Mouse (Mus musculus) forebrain, embryonic 10.5 days (tissue): ENCODE measurements around the gene Slc35d1. TPM values are rescaled to one million over a fixed set of nuclear protein-coding genes. Genes with fewer than 3 reads are reported as not detected.
"Not testable (repeated sequence)": the region's sequence is repeated elsewhere in the genome, so short reads cannot be mapped to it uniquely, and the experiment has no call there.

Experiments
- DNase-seq: peaks from one replicate; pipeline ENCODE4 v3.0.0-alpha.2; 2017; ENCODE audit warnings: low spot score; ENCODE audit errors: extremely low spot score
- H3K27ac ChIP-seq: fragments of 300-500 bp; sonication (generic); 2 replicates; pipeline ENCODE4 v1.5.1; 2016; ENCODE audit warnings: mild to moderate bottlenecking
- H3K27me3 ChIP-seq: fragments of 300-500 bp; sonication (generic); 2 replicates; pipeline ENCODE4 v1.6.1; 2016; ENCODE audit warnings: mild to moderate bottlenecking; ENCODE audit not compliant: poor library complexity, severe bottlenecking
- H3K36me3 ChIP-seq: fragments of 300-500 bp; sonication (generic); replicated peaks from 2 replicates; pipeline ENCODE4 v1.6.1; 2016; ENCODE audit warnings: mild to moderate bottlenecking, moderate library complexity
- H3K4me1 ChIP-seq: fragments of 300-500 bp; sonication (generic); 2 replicates; pipeline ENCODE4 v1.6.1; 2016
- H3K4me3 ChIP-seq: fragments of 300-500 bp; sonication (generic); 2 replicates; pipeline ENCODE4 v1.5.1; 2016; ENCODE audit warnings: mild to moderate bottlenecking, moderate library complexity
- H3K9me3 ChIP-seq: fragments of 300-500 bp; sonication (generic); 2 replicates; pipeline ENCODE4 v1.6.1; 2016; ENCODE audit warnings: mild to moderate bottlenecking, moderate library complexity
- WGBS: fragments of 180-500 bp; shearing (Covaris S2); methylation state at CpG from one replicate; pipeline ENCODE4 v1.1.7; 2016; 5-methylcytosine and 5-hydroxymethylcytosine counted together
- polyA plus RNA-seq: library from polyadenylated mRNA; unstranded; fragments of >200 nt; fragmentation: Nextera tagmentation; extraction: Ambion mirVana; gene quantifications from 2 replicates; pipeline ENCODE4 v1.2.1, GENCODE M21; 2016

Gene Slc35d1
- polyA plus RNA-seq, 1 experiment from 2014 or later: 10.3 TPM

DNA sequence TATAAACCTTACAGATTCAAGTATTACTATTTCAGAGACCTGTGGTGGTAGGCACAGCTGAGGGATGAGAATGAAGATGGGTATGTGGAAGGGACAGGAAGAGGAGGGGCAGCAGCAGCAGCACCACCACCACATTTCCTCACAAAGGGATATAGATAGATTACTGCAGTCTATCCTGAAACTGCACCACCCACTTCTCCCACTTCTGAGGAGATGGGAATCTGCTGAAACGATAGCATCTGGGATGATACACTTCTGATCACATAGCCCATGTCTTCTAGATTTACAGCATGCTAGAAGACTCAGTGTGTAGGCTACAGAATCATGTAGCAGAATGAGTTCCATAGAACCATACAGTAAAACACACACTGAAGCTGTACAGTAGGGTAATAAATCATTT, 37.3 kb downstream of the Slc35d1 start:
- DNase-seq: no peak
- Histone ChIP-seq H3K9me3 (no peaks in the 10 kb centered on the region), H3K27ac (no peak overlapping the region), H3K4me1 (peaks cover 14% of the 10 kb centered on the region), H3K36me3 (peaks cover 82% of the 10 kb centered on the region), H3K27me3 (no peaks in the 10 kb centered on the region), H3K4me3 (no peak overlapping the region)
- 97% methylated on average over 1 of the region's 1 CpGs for WGBS

- peaks cover 88% of the 10 kb centered on the region for H3K36me3 ChIP-seq
Measured at GRCm38 (mm10) chr4:103174001-103174400, 41.0 kb downstream of the Slc35d1 start.

GRCm38 (mm10) chr4:103173507-103173906, 41.5 kb downstream of the Slc35d1 start:
- 87% methylated on average over 6 of the region's 6 CpGs for WGBS
- no peaks in the 10 kb centered on the region for H3K27me3 ChIP-seq
- no peak overlapping the region for H3K4me3 ChIP-seq
- no peaks in the 10 kb centered on the region for H3K4me1 ChIP-seq
- no peaks in the 10 kb centered on the region for H3K9me3 ChIP-seq
- no peak overlapping the region for H3K27ac ChIP-seq
- peaks cover 88% of the 10 kb centered on the region for H3K36me3 ChIP-seq
- no peak for DNase-seq

More at GRCm38 (mm10) chr4:103174001-103174400, 41.0 kb downstream of the Slc35d1 start:
- Histone ChIP-seq H3K27me3 (no peaks in the 10 kb centered on the region), H3K4me1 (no peaks in the 10 kb centered on the region), H3K9me3 (no peaks in the 10 kb centered on the region), H3K4me3 (no peak overlapping the region), H3K27ac (no peak overlapping the region)
- DNase-seq: no peak
- WGBS: 86% methylated on average over 7 of the region's 7 CpGs

- Histone ChIP-seq H3K4me1 (no peaks in the 10 kb centered on the region), H3K27ac (no peak overlapping the region), H3K9me3 (no peaks in the 10 kb centered on the region), H3K36me3 (peaks cover 69% of the 10 kb centered on the region), H3K4me3 (no peak overlapping the region), H3K27me3 (no peaks in the 10 kb centered on the region)
- WGBS: 89% methylated on average over 3 of the region's 3 CpGs
- DNase-seq: no peak
Measured at GRCm38 (mm10) chr4:103171256-103171655, 43.7 kb downstream of the Slc35d1 start.

GRCm38 (mm10) chr4:103166198-103166597, 48.8 kb downstream of the Slc35d1 start:
- H3K4me3 ChIP-seq, DNase-seq, H3K9me3 ChIP-seq, H3K27ac ChIP-seq, H3K4me1 ChIP-seq, H3K27me3 ChIP-seq: not testable (repeated sequence)
- WGBS: 95% methylated on average over 1 of the region's 1 CpGs
- peaks cover 69% of the 10 kb centered on the region for H3K36me3 ChIP-seq

DNA sequence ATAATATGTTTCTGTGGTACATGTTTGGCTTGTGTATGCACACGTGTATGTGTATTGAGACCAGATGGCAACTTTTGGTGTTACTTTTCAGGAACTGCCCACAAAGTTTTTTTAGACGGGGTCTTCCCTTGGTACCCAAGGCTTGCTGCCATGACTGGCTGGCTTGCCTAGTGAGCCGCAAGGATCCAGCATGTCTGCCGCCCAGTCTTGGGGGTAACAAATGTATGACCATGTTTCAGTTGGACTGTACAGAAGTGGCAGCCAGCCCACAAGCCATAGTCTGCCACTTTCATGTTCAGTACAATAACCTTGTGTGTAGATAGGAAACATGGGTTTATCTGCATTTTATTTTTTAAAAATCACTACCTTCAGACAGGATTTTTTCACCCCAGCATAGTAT, 56.2 kb downstream of the Slc35d1 start:
- WGBS: 94% methylated on average over 4 of the region's 4 CpGs
- Histone ChIP-seq H3K36me3 (peaks cover 99% of the 10 kb centered on the region), H3K4me1 (no peaks in the 10 kb centered on the region), H3K4me3 (no peak overlapping the region), H3K27me3 (no peaks in the 10 kb centered on the region), H3K27ac (no peak overlapping the region), H3K9me3 (no peaks in the 10 kb centered on the region)
- DNase-seq: no peak

DNA sequence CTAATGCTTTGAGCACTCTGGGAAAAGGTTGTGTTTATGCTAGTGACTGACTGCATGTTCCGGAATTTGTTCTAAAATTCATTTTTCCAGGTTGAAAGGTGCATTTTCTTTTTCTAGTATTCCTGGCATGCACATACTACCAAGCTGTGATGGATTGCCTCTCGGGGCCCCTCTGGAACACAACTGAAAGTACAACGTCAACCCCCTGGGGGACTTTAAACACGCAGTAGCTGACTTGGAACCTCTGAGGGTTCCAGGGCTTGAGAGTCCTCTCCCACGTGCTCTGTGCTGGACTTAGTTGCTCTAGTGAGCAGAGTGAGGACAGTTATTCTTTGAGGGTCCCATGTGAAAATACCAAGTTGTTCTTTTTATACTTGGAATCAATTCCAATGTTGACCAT, 63.0 kb downstream of the Slc35d1 start:
- peaks cover 100% of the 10 kb centered on the region for H3K36me3 ChIP-seq

GRCm38 (mm10) chr4:103146339-103146738, 68.6 kb downstream of the Slc35d1 start:
- Histone ChIP-seq H3K36me3 (peaks cover 86% of the 10 kb centered on the region), H3K4me1 (no peaks in the 10 kb centered on the region)
- WGBS: 47% methylated on average over 5 of the region's 5 CpGs

More for the DNA sequence above, 63.0 kb downstream of the Slc35d1 start:
- WGBS: 93% methylated on average over 5 of the region's 5 CpGs
- no peak for DNase-seq
- Histone ChIP-seq H3K4me1 (no peaks in the 10 kb centered on the region), H3K9me3 (no peaks in the 10 kb centered on the region), H3K27me3 (no peaks in the 10 kb centered on the region), H3K27ac (no peak overlapping the region), H3K4me3 (no peak overlapping the region)

GRCm38 (mm10) chr4:103136946-103137345, 78.0 kb downstream of the Slc35d1 start:
- Histone ChIP-seq H3K36me3 (peaks cover 80% of the 10 kb centered on the region), H3K9me3 (no peaks in the 10 kb centered on the region), H3K4me1 (no peaks in the 10 kb centered on the region), H3K27me3 (no peaks in the 10 kb centered on the region), H3K27ac (no peak overlapping the region), H3K4me3 (no peak overlapping the region)
- 93% methylated on average over 1 of the region's 1 CpGs for WGBS
- DNase-seq: no peak

More at GRCm38 (mm10) chr4:103146339-103146738, 68.6 kb downstream of the Slc35d1 start:
- Histone ChIP-seq H3K27me3 (no peaks in the 10 kb centered on the region), H3K4me3 (no peak overlapping the region), H3K27ac (no peak overlapping the region), H3K9me3 (no peaks in the 10 kb centered on the region)
- peak; percentile 59 for DNase-seq

DNA sequence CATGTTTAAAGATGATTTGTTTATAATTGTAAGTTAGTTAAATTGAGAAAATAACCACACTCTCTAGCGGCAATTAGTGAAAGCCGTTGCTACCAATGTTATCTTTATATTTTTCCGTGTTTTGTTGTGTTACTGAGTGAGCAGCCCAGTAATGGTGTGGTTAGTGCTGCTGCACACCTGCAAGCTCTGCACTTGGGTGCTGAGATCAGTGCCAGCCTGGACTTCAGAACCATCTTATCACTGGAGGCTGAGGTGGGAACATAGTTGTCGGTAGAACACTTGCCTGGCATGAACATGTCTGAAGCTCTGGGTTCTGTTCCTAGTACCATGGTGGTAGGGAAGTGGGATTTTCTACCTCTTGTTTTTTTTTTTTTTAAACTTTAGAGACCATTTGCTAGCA, 88.4 kb downstream of the Slc35d1 start:
- Histone ChIP-seq H3K9me3 (no peaks in the 10 kb centered on the region), H3K4me1 (peaks cover 6% of the 10 kb centered on the region; the same call in 1 of the 2 replicates), H3K27me3 (no peaks in the 10 kb centered on the region), H3K36me3 (peaks cover 8% of the 10 kb centered on the region), H3K27ac (no peak overlapping the region), H3K4me3 (no peak overlapping the region)
- WGBS: 87% methylated on average over 4 of the region's 4 CpGs
- DNase-seq: no peak

- no peak overlapping the region for H3K4me3 ChIP-seq
- H3K27ac ChIP-seq: no peak overlapping the region
- H3K4me1 ChIP-seq: peaks cover 28% of the 10 kb centered on the region
- no peaks in the 10 kb centered on the region for H3K36me3 ChIP-seq
- no peak for DNase-seq
- no peaks in the 10 kb centered on the region for H3K27me3 ChIP-seq
- H3K9me3 ChIP-seq: no peaks in the 10 kb centered on the region
Measured at GRCm38 (mm10) chr4:103123606-103124005, 91.4 kb downstream of the Slc35d1 start.

- H3K9me3 ChIP-seq: no peaks in the 10 kb centered on the region
- 69% methylated on average over 2 of the region's 2 CpGs for WGBS
- no peaks in the 10 kb centered on the region for H3K27me3 ChIP-seq
- no peak overlapping the region for H3K27ac ChIP-seq
- no peak overlapping the region for H3K4me3 ChIP-seq
- peaks cover 30% of the 10 kb centered on the region for H3K4me1 ChIP-seq
- H3K36me3 ChIP-seq: no peaks in the 10 kb centered on the region
- DNase-seq: no peak
Measured at GRCm38 (mm10) chr4:103123086-103123485, 91.9 kb downstream of the Slc35d1 start.

- H3K4me1 ChIP-seq: peaks cover 30% of the 10 kb centered on the region
- no peaks in the 10 kb centered on the region for H3K9me3 ChIP-seq
- no peak for DNase-seq
- peaks cover 10% of the 10 kb centered on the region for H3K36me3 ChIP-seq
- H3K27ac ChIP-seq: no peak overlapping the region
- H3K4me3 ChIP-seq: peak overlapping the region; percentile 91
- 0 out of 2 replicates have a peak, but pooled peaks cover 4% of the 10 kb centered on the region for H3K27me3 ChIP-seq
- WGBS: 88% methylated on average over 9 of the region's 9 CpGs
Measured at GRCm38 (mm10) chr4:103120874-103121389, 94.0 kb downstream of the Slc35d1 start.
